Mouse (Mus musculus) C2C12 (cell line): ENCODE results near the gene Rnf144a.

Source experiments
- CEBPB ChIP-seq: IDR thresholded peaks from one replicate; pipeline ENCODE4 v1.6.1; 2011; ENCODE audit warnings: low read depth, mild to moderate bottlenecking, control low read depth, moderate library complexity
- CTCF ChIP-seq: IDR thresholded peaks from one replicate; pipeline ENCODE4 v1.5.1; 2011; ENCODE audit not compliant: control insufficient read depth, insufficient read depth, insufficient read length
- FOSL1 ChIP-seq: IDR thresholded peaks from one replicate; pipeline ENCODE4 v1.8.0; 2011; ENCODE audit warnings: mild to moderate bottlenecking, low read length; ENCODE audit not compliant: poor library complexity, insufficient read depth, severe bottlenecking
- USF1 ChIP-seq: IDR thresholded peaks from one replicate; pipeline ENCODE4 v1.6.1; 2011; ENCODE audit warnings: low read depth, mild to moderate bottlenecking, control low read depth, moderate library complexity

- no peak for TF ChIP-seq CEBPB
- TF ChIP-seq FOSL1 = no peak
- TF ChIP-seq CTCF = no peak
- no peak for TF ChIP-seq USF1
These were observed 31.5 kb upstream of the Rnf144a start for GRCm38 (mm10) chr12:26446377-26447045.
